Mouse (Mus musculus) heart, postnatal 0 days (tissue): ENCODE data around the gene Rad54l2.

Experiments
- CTCF ChIP-seq: IDR thresholded peaks from 2 replicates; pipeline ENCODE4 v1.5.1; 2016; ENCODE audit warnings: antibody characterized with exemption, control low read depth, low read depth
- EP300 ChIP-seq: IDR thresholded peaks from 2 replicates; pipeline ENCODE4 v1.6.1; 2016; ENCODE audit warnings: antibody characterized with exemption, low read depth

DNA sequence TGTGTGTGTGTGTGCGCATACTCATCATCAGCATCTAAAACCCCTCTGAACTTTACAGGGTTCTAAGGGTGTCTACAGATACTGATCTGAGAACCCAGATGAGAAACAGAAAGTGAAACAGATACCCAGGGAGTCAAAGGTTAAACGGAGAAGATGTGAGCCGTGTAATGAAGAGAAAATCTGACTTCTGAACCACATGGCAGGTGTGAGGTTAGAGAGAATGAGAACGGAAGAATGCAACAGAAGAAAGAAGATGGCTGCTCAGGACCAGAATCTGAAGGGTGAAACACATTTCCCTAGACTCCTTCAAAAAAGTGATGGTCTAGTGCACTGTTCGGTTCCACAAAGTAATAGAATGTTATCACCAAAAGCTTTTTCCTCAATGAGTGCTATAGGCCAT, 36.9 kb downstream of the Rad54l2 start:
- TF ChIP-seq CTCF (no peak), EP300 (no peak)
